Mouse (Mus musculus): ENCODE results near the gene Nav2. TPM values are rescaled to one million over a fixed set of nuclear protein-coding genes. Genes with fewer than 3 reads are reported as not detected.

The Nav2 gene
- polyA plus RNA-seq, 1 experiment from 2014 or later, result 6.0 TPM

DNA sequence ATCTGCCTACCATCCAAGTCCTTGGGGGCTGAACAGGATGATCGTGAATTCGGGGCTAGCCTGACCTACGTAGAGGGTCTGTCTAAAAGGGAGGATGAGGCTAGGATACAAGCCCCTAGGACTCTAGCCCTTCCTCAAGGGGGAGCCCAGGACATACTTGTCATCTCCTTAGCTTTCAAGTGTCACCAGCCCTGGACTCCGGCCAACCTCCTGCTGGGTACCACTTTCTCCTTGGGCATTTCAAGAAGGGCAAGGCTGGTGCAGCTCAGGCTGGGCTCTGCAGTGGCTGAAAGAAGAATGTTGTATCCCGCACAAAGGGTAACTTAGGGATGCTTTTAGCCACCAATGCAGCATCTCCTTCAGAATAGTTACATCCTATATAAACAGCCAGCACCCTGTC is 592.4 kb downstream of the Nav2 start:
- ATAC-seq (ENCODE audit: low FRiP score, low TSS enrichment), result no peak
- Histone ChIP-seq H3K4me1 (replicated peaks; ENCODE audit: control insufficient read depth, insufficient read depth) (no peaks in the 10 kb centered on the region), H3K27ac (replicated peaks) (no peak overlapping the region), H3K9ac (ENCODE audit: low read length) (no peak overlapping the region), H3K36me3 (ENCODE audit: control insufficient read depth, insufficient read depth, low read length) (no peaks in the 10 kb centered on the region), H3K9me3 (ENCODE audit: control insufficient read depth, low read length) (no peaks in the 10 kb centered on the region), H3K4me2 (replicated peaks; ENCODE audit: low read depth) (no peak overlapping the region), H3K4me3 (ENCODE audit: low read depth, low read length) (no peak overlapping the region), H3K27me3 (ENCODE audit: control insufficient read depth, insufficient read depth, low read length) (no peaks in the 10 kb centered on the region)
- WGBS, result 86% methylated on average over 5 of the region's 5 CpGs
- DNase-seq (ENCODE audit: low spot score), result no peak
- no peak for TF ChIP-seq EP300 (optimal IDR thresholded peaks at IDR 0.05)
- TF ChIP-seq CTCF (IDR thresholded peaks at IDR 0.05; ENCODE audit: low read depth), result no peak

DNA sequence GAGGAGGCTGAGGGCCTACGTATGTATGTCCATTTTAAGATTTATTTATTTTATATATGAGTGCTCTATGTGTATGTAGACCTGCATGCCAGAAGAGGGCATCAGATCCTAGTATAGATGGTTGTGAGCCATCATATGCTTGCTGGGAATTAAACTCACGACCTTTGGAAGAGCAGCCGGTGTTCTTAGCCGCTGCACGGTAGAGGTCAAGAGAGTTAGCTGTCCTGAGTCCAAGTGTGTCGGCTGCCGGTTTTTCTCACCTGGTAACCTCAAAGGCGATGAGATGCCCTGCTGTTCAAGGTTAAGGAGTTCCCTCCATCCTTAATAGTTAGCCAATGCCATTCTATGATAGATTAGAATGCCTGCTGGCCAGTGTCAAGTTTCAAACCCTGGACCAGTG is 594.9 kb downstream of the Nav2 start:
- WGBS, result 61% methylated on average over 8 of the region's 8 CpGs
- Histone ChIP-seq H3K4me1 (replicated peaks; ENCODE audit: control insufficient read depth, insufficient read depth) (no peaks in the 10 kb centered on the region), H3K9ac (ENCODE audit: low read length) (no peak overlapping the region), H3K4me2 (replicated peaks; ENCODE audit: low read depth) (no peak overlapping the region), H3K9me3 (ENCODE audit: control insufficient read depth, low read length) (no peaks in the 10 kb centered on the region), H3K27ac (replicated peaks) (no peak overlapping the region), H3K27me3 (ENCODE audit: control insufficient read depth, insufficient read depth, low read length) (no peaks in the 10 kb centered on the region), H3K4me3 (ENCODE audit: low read depth, low read length) (no peak overlapping the region), H3K36me3 (ENCODE audit: control insufficient read depth, insufficient read depth, low read length) (no peaks in the 10 kb centered on the region)
- no peak for TF ChIP-seq EP300 (optimal IDR thresholded peaks at IDR 0.05)
- TF ChIP-seq CTCF (IDR thresholded peaks at IDR 0.05; ENCODE audit: low read depth), result peak; percentile 36; the same call in 1 of the 2 replicates
- DNase-seq (ENCODE audit: low spot score) (no peak), ATAC-seq (ENCODE audit: low FRiP score, low TSS enrichment) (no peak)

DNA sequence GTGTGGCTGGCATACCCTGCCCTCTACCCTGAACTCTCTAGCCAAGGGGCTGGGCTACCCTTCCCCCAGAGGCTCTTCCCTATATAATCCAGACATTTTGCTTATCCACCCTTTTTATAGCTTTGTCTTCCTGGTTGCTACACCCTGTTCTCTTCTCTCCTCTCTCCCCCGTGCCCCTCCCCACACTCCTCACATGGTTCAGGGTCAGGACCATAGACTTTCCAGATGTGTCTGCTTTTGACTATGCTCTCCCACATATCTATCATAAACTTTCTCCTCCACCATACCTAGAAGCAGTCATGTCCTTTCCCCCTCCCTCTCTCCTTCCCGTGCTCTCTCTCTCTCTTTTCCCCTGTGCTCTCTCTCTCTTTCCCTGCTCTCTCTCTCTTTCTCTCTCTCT is 595.4 kb downstream of the Nav2 start:
- 29% methylated on average over 2 of the region's 2 CpGs for WGBS
- H3K4me3 ChIP-seq (ENCODE audit: low read depth, low read length), result no peak overlapping the region
- H3K27ac ChIP-seq (replicated peaks), result no peak overlapping the region
- H3K27me3 ChIP-seq (ENCODE audit: control insufficient read depth, insufficient read depth, low read length), result no peaks in the 10 kb centered on the region
- H3K9me3 ChIP-seq (ENCODE audit: control insufficient read depth, low read length), result no peaks in the 10 kb centered on the region
- no peaks in the 10 kb centered on the region for H3K4me1 ChIP-seq (replicated peaks; ENCODE audit: control insufficient read depth, insufficient read depth)
- no peak for ATAC-seq (ENCODE audit: low FRiP score, low TSS enrichment)
- H3K36me3 ChIP-seq (ENCODE audit: control insufficient read depth, insufficient read depth, low read length), result no peaks in the 10 kb centered on the region
- no peak for DNase-seq (ENCODE audit: low spot score)
- H3K9ac ChIP-seq (ENCODE audit: low read length), result no peak overlapping the region
- no peak for TF ChIP-seq EP300 (optimal IDR thresholded peaks at IDR 0.05)
- no peak for TF ChIP-seq CTCF (IDR thresholded peaks at IDR 0.05; ENCODE audit: low read depth)
- no peak overlapping the region for H3K4me2 ChIP-seq (replicated peaks; ENCODE audit: low read depth)

DNA sequence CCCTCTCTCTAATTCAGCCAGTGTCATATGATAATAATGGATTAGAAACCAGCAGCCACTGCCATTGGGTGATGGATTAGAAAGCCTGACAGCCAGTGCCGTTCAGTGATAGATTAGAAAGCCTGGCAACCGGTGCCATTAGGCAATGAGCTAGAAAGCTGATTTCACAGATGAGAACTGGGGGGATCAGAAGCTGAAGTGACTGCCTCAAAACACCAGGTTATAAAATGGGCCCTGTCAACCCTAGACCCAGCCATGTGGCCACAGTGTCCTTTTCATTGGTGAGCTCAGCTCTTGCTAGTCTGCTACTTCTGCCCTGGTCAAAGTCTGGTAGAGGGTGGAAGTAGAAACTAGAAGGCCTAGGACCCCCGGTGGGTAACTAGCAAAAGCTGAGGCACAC is 595.8 kb downstream of the Nav2 start:
- Histone ChIP-seq H3K36me3 (ENCODE audit: control insufficient read depth, insufficient read depth, low read length) (no peaks in the 10 kb centered on the region), H3K27me3 (ENCODE audit: control insufficient read depth, insufficient read depth, low read length) (no peaks in the 10 kb centered on the region), H3K9me3 (ENCODE audit: control insufficient read depth, low read length) (no peaks in the 10 kb centered on the region), H3K4me1 (replicated peaks; ENCODE audit: control insufficient read depth, insufficient read depth) (no peaks in the 10 kb centered on the region), H3K4me2 (replicated peaks; ENCODE audit: low read depth) (no peak overlapping the region), H3K27ac (replicated peaks) (no peak overlapping the region), H3K4me3 (ENCODE audit: low read depth, low read length) (no peak overlapping the region), H3K9ac (ENCODE audit: low read length) (no peak overlapping the region)
- ATAC-seq (ENCODE audit: low FRiP score, low TSS enrichment), result no peak
- TF ChIP-seq EP300 (optimal IDR thresholded peaks at IDR 0.05) (no peak), CTCF (IDR thresholded peaks at IDR 0.05; ENCODE audit: low read depth) (no peak)
- 19% methylated on average over 3 of the region's 3 CpGs for WGBS
- no peak for DNase-seq (ENCODE audit: low spot score)

DNA sequence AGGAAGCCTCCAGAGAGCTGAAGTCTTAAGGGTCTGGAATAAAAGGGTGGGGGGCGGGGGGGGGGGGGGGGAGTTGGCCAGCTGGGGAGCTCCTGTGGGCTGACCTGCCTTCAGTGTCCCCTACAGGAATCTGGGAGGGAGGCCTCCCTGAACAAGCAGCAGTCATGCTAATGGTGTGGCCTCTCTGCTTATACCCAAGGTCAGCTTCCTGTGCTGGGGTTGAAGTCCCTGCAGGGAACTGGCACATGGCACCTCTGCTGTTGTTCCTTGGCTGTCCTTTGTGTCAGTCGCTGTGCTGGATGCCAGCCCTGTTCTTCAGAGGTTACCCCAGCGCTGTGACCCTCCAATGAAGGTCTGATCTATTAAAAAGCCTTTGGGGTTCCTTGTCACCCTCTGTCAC is 596.5 kb downstream of the Nav2 start:
- Histone ChIP-seq H3K9me3 (ENCODE audit: control insufficient read depth, low read length) (no peaks in the 10 kb centered on the region), H3K27ac (replicated peaks) (no peak overlapping the region), H3K4me3 (ENCODE audit: low read depth, low read length) (no peak overlapping the region), H3K4me2 (replicated peaks; ENCODE audit: low read depth) (no peak overlapping the region), H3K36me3 (ENCODE audit: control insufficient read depth, insufficient read depth, low read length) (no peaks in the 10 kb centered on the region), H3K9ac (ENCODE audit: low read length) (no peak overlapping the region), H3K27me3 (ENCODE audit: control insufficient read depth, insufficient read depth, low read length) (no peaks in the 10 kb centered on the region), H3K4me1 (replicated peaks; ENCODE audit: control insufficient read depth, insufficient read depth) (no peaks in the 10 kb centered on the region)
- WGBS, result 60% methylated on average over 2 of the region's 3 CpGs
- TF ChIP-seq EP300 (optimal IDR thresholded peaks at IDR 0.05), result no peak
- TF ChIP-seq CTCF (IDR thresholded peaks at IDR 0.05; ENCODE audit: low read depth), result no peak
- DNase-seq (ENCODE audit: low spot score), result no peak
- no peak for ATAC-seq (ENCODE audit: low FRiP score, low TSS enrichment)

DNA sequence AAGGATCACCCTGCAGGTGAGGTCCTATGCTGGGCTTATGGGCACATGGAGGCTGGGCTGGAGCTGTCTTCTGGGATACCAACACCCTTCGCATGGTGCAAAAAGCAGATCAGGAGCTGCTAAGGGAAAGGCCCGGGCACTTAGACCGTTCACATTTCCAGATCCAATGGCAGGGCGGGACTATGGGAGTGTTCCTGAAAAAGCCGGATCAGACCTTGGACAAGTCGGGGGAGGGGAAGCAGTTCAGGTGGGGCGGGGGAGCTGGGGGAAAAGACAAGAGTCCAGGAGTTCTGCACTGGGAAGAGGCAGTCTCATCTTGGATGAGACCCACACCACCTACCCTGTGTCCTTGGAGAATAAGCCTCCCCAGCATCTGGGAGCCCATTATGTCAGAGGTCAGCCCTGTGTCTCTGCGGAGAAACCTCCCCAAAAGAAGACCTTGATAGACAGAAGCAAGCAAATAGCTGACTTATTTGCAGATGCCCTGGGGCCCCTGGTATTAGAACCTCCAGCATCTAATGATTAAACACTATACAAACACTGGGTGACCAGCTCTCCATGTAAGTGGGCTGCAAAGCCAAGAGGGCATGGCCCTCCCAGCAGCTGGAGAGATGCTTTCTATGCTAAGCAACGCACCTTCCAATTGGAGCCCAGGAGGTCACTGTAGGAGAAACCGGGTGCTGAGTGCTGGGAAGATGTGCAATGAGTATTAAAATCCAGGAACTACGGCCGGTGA is 597.7 kb downstream of the Nav2 start:
- DNase-seq (ENCODE audit: low spot score), result no peak
- H3K27ac ChIP-seq (replicated peaks), result no peak overlapping the region
- no peak overlapping the region for H3K4me3 ChIP-seq (ENCODE audit: low read depth, low read length)
- 68% methylated on average over 12 of the region's 12 CpGs for WGBS
- no peaks in the 10 kb centered on the region for H3K9me3 ChIP-seq (ENCODE audit: control insufficient read depth, low read length)
- H3K4me1 ChIP-seq (replicated peaks; ENCODE audit: control insufficient read depth, insufficient read depth), result no peaks in the 10 kb centered on the region
- H3K9ac ChIP-seq (ENCODE audit: low read length), result no peak overlapping the region
- no peaks in the 10 kb centered on the region for H3K36me3 ChIP-seq (ENCODE audit: control insufficient read depth, insufficient read depth, low read length)
- TF ChIP-seq CTCF (IDR thresholded peaks at IDR 0.05; ENCODE audit: low read depth) (no peak), EP300 (optimal IDR thresholded peaks at IDR 0.05) (no peak)
- no peaks in the 10 kb centered on the region for H3K27me3 ChIP-seq (ENCODE audit: control insufficient read depth, insufficient read depth, low read length)
- no peak for ATAC-seq (ENCODE audit: low FRiP score, low TSS enrichment)
- no peak overlapping the region for H3K4me2 ChIP-seq (replicated peaks; ENCODE audit: low read depth)
